Mouse (Mus musculus): ENCODE measurements at regions not wholly inside any gene's neighbourhood (a gene's known extent, or its start where the extent isn't known, plus 50 kb on each side); places are given as distances from the start of the nearest gene placed in this dataset.

DNA sequence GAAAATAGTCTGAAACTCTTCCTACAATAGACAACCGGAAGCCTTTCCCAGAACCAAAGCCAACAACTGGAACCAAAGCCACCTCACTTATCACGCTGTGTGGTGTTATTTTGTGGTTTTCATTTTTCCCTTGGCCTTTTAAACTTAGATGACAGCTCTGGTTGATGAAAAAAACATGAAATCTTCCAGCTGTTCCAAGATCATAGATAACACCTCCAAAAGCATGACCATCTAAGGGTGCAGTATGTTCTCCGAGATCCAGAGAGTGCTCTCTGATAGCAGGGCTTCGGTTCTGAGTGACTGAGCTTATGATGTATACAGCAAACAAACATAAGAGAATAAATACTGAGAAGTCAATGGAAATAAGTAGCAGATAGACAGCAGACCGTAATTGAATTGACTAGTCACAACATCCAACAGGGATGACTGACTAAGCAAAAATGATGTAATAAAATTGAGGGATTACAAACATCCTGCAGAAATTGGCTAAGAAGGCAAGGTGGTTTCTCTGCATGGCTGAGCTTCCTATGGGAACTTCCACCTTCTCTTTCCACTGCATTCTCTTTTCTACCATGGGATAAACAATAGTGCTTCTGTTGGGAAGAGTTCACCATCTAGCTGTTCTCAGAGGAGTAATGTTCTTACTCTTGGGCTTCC lies 74.8 kb upstream of the Akirin2 start:
- no peak for TF ChIP-seq GATA1 (IDR thresholded peaks at IDR 0.05; ENCODE audit: borderline replicate concordance, low read length)
- TF ChIP-seq GATA2 (IDR thresholded peaks at IDR 0.05; ENCODE audit: borderline replicate concordance, low read depth, low read length) = no peak
- no peak for TF ChIP-seq TAL1 (conservative IDR thresholded peaks at IDR 0.05; ENCODE audit: low read depth, low read length)
- TF ChIP-seq CTCF (IDR thresholded peaks at IDR 0.05; ENCODE audit: low read depth, low read length) = no peak
- no peak for TF ChIP-seq POLR2AphosphoS5 (IDR thresholded peaks at IDR 0.05; ENCODE audit: insufficient replicate concordance, low read depth, low read length)
- Histone ChIP-seq H3K36me3 (replicated peaks) (no peaks in the 10 kb centered on the region), H3K9me3 (replicated peaks) (no peaks in the 10 kb centered on the region), H3K4me1 (ENCODE audit: insufficient read depth, low read depth, low read length) (peaks cover 4% of the 10 kb centered on the region; the same call in 1 of the 2 replicates), H3K4me3 (ENCODE audit: low read depth, low read length) (no peak overlapping the region), H3K27me3 (ENCODE audit: insufficient read depth, low read length) (peaks cover 2% of the 10 kb centered on the region; the same call in 1 of the 2 replicates)
- no peak for DNase-seq (ENCODE audit: low spot score)
- no peak for ATAC-seq (ENCODE audit: extremely low read depth, insufficient number of reproducible peaks, low FRiP score, poor library complexity, severe bottlenecking)

DNA sequence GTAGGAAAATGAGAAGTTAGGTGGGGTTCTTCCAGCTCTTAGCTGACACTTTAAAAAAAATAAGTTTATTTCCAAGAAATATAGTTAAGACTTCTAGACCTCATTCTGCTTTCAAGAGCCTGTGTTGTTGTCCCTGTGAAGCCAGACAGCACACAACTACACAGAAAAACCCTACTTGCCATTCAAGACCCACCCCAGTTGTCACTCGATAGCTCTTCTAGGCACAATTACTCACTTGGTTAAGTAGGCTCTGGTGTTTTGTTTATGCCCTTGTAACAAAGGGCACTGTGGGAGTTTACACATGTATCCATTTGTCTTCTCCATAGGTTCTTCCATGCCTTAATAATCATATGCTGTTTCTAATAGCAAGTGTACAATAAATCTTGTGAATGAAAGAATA lies 66.5 kb upstream of the Akirin2 start:
- TF ChIP-seq TAL1 (conservative IDR thresholded peaks at IDR 0.05; ENCODE audit: low read depth, low read length) = no peak
- TF ChIP-seq GATA2 (IDR thresholded peaks at IDR 0.05; ENCODE audit: borderline replicate concordance, low read depth, low read length) = no peak
- TF ChIP-seq GATA1 (IDR thresholded peaks at IDR 0.05; ENCODE audit: borderline replicate concordance, low read length) = no peak
- no peak for TF ChIP-seq CTCF (IDR thresholded peaks at IDR 0.05; ENCODE audit: low read depth, low read length)
- TF ChIP-seq POLR2AphosphoS5 (IDR thresholded peaks at IDR 0.05; ENCODE audit: insufficient replicate concordance, low read depth, low read length) = no peak
- 0 out of 2 replicates have a peak, but pooled peaks cover 2% of the 10 kb centered on the region for H3K27me3 ChIP-seq (ENCODE audit: insufficient read depth, low read length)
- H3K4me1 ChIP-seq (ENCODE audit: insufficient read depth, low read depth, low read length) = no peaks in the 10 kb centered on the region
- H3K9me3 ChIP-seq (replicated peaks) = no peaks in the 10 kb centered on the region
- ATAC-seq (ENCODE audit: extremely low read depth, insufficient number of reproducible peaks, low FRiP score, poor library complexity, severe bottlenecking) (no peak), DNase-seq (ENCODE audit: low spot score) (no peak)
- H3K36me3 ChIP-seq (replicated peaks) = no peaks in the 10 kb centered on the region
- no peak overlapping the region for H3K4me3 ChIP-seq (ENCODE audit: low read depth, low read length)

DNA sequence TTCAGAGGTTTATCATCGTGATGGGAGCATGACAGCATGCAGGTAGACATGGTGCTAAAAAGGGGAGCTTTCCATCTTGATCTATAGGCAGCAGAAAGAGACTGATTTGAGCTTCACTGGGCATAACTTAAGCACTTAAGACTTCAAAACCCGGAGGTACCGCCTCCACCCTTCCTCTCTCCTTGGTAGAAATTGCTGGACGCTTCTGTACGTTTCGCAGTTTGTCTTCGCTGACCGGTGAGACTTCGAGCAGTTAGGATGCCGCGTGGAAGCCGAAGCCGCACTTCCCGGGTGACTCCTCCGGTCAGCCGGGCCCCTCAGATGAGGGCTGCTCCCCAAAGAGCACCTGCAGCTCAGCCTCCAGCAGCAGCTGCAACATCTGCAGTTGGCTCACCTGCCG lies 65.2 kb upstream of the Akirin2 start:
- TF ChIP-seq POLR2AphosphoS5 (IDR thresholded peaks at IDR 0.05; ENCODE audit: insufficient replicate concordance, low read depth, low read length) = no peak
- no peak for TF ChIP-seq GATA1 (IDR thresholded peaks at IDR 0.05; ENCODE audit: borderline replicate concordance, low read length)
- TF ChIP-seq GATA2 (IDR thresholded peaks at IDR 0.05; ENCODE audit: borderline replicate concordance, low read depth, low read length) = no peak
- TF ChIP-seq TAL1 (conservative IDR thresholded peaks at IDR 0.05; ENCODE audit: low read depth, low read length) = no peak
- TF ChIP-seq CTCF (IDR thresholded peaks at IDR 0.05; ENCODE audit: low read depth, low read length) = no peak
- DNase-seq (ENCODE audit: low spot score) (no peak), ATAC-seq (ENCODE audit: extremely low read depth, insufficient number of reproducible peaks, low FRiP score, poor library complexity, severe bottlenecking) (no peak)
- Histone ChIP-seq H3K4me1 (ENCODE audit: insufficient read depth, low read depth, low read length) (no peaks in the 10 kb centered on the region), H3K27me3 (ENCODE audit: insufficient read depth, low read length) (0 out of 2 replicates have a peak, but pooled peaks cover 2% of the 10 kb centered on the region), H3K9me3 (replicated peaks) (no peaks in the 10 kb centered on the region), H3K4me3 (ENCODE audit: low read depth, low read length) (no peak overlapping the region), H3K36me3 (replicated peaks) (no peaks in the 10 kb centered on the region)

DNA sequence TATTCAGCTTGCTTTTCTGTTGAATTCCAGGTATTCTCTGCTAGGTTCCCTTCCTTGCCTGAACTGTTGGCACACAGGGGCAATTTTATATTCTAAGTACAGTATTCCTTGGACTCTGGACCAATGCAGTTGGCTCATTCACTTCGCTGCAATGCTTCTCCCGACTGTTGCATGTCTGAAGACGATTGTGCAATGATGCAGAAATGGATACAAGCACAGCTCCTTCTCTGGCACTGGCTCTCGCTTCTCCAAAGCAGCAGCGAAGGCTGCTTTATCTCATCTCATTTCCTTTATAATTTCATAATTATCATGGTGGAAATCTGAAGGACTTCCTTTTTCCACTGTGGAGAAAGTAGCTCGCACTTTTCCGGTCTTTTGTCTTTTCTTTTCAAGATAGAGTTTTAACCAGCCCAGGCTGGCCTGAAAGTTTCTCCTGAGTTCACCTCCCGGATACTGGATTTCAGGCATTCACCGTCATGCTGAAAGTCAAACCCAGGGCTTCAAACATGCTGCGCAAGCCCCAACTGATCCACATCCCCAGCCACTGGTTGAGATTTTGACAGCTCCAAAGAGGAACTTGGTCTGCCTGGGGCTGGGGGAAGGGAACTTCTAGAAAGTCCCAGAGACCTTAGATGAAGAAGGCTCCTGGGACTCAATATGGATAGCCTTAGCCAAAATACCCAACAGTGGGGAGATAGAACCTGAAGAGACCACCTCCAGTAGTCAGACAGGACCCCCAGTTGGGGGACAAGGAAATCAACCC lies 55.6 kb upstream of the Akirin2 start:
- Histone ChIP-seq H3K36me3 (replicated peaks) (no peaks in the 10 kb centered on the region), H3K9me3 (replicated peaks) (no peaks in the 10 kb centered on the region), H3K4me3 (ENCODE audit: low read depth, low read length) (no peak overlapping the region), H3K4me1 (ENCODE audit: insufficient read depth, low read depth, low read length) (no peaks in the 10 kb centered on the region), H3K27me3 (ENCODE audit: insufficient read depth, low read length) (0 out of 2 replicates have a peak, but pooled peaks cover 3% of the 10 kb centered on the region)
- ATAC-seq (ENCODE audit: extremely low read depth, insufficient number of reproducible peaks, low FRiP score, poor library complexity, severe bottlenecking) (no peak), DNase-seq (ENCODE audit: low spot score) (no peak)
- no peak for TF ChIP-seq POLR2AphosphoS5 (IDR thresholded peaks at IDR 0.05; ENCODE audit: insufficient replicate concordance, low read depth, low read length)

DNA sequence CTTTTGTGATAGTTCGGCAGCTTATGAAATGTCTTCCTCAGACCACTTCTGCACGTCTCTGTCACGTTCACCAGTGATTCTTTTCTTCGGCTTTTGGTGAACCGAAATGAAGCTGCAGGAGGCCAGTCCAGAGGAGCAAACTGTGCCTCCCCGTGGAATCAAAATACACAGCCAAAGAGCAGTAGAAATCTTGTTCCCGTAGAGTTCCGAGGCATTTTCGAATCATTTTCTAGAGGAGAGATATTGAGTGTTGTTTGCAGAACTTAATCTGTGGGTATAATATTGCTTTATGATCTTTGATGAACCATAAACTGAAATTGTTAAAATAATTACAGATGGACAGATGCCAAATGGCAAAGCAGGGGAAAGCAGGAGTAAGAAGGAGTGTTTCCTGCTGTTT lies 52.4 kb upstream of the Akirin2 start:
- no peaks in the 10 kb centered on the region for H3K9me3 ChIP-seq (replicated peaks)
- H3K4me1 ChIP-seq (ENCODE audit: insufficient read depth, low read depth, low read length) = no peaks in the 10 kb centered on the region
- no peak overlapping the region for H3K4me3 ChIP-seq (ENCODE audit: low read depth, low read length)
- no peak for TF ChIP-seq CTCF (IDR thresholded peaks at IDR 0.05; ENCODE audit: low read depth, low read length)
- TF ChIP-seq POLR2AphosphoS5 (IDR thresholded peaks at IDR 0.05; ENCODE audit: insufficient replicate concordance, low read depth, low read length) = no peak
- no peak for TF ChIP-seq GATA2 (IDR thresholded peaks at IDR 0.05; ENCODE audit: borderline replicate concordance, low read depth, low read length)
- TF ChIP-seq TAL1 (conservative IDR thresholded peaks at IDR 0.05; ENCODE audit: low read depth, low read length) = no peak
- TF ChIP-seq GATA1 (IDR thresholded peaks at IDR 0.05; ENCODE audit: borderline replicate concordance, low read length) = no peak
- DNase-seq (ENCODE audit: low spot score) (no peak), ATAC-seq (ENCODE audit: extremely low read depth, insufficient number of reproducible peaks, low FRiP score, poor library complexity, severe bottlenecking) (no peak)
- H3K27me3 ChIP-seq (ENCODE audit: insufficient read depth, low read length) = 0 out of 2 replicates have a peak, but pooled peaks cover 3% of the 10 kb centered on the region
- no peaks in the 10 kb centered on the region for H3K36me3 ChIP-seq (replicated peaks)

DNA sequence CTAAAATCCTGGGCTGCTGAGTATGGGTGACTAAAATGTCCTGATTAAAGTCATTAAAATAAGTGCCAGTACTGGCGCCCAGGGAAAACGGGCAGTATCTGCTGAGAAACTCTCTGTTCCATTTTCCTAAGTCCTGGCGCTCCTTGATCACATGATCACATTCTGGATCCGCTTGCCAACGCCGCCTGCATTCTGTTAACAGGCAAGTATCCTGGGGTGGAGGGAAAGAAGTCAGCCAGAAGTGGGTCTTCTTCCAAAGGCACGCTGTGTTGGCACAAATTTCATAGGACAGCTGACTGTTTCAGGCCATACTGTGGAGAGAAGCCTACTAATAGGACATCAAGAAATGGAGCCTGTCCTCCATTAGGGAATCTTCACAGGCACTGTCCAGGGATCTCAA lies 52.0 kb upstream of the Akirin2 start:
- no peak for DNase-seq (ENCODE audit: low spot score)

More for the DNA sequence above, 52.0 kb upstream of the Akirin2 start:
- Histone ChIP-seq H3K4me3 (ENCODE audit: low read depth, low read length) (no peak overlapping the region), H3K4me1 (ENCODE audit: insufficient read depth, low read depth, low read length) (no peaks in the 10 kb centered on the region), H3K27me3 (ENCODE audit: insufficient read depth, low read length) (0 out of 2 replicates have a peak, but pooled peaks cover 3% of the 10 kb centered on the region), H3K36me3 (replicated peaks) (no peaks in the 10 kb centered on the region), H3K9me3 (replicated peaks) (no peaks in the 10 kb centered on the region)
- TF ChIP-seq GATA2 (IDR thresholded peaks at IDR 0.05; ENCODE audit: borderline replicate concordance, low read depth, low read length) (no peak), TAL1 (conservative IDR thresholded peaks at IDR 0.05; ENCODE audit: low read depth, low read length) (no peak), CTCF (IDR thresholded peaks at IDR 0.05; ENCODE audit: low read depth, low read length) (no peak), GATA1 (IDR thresholded peaks at IDR 0.05; ENCODE audit: borderline replicate concordance, low read length) (no peak), POLR2AphosphoS5 (IDR thresholded peaks at IDR 0.05; ENCODE audit: insufficient replicate concordance, low read depth, low read length) (no peak)
- no peak for ATAC-seq (ENCODE audit: extremely low read depth, insufficient number of reproducible peaks, low FRiP score, poor library complexity, severe bottlenecking)

Data from G1E (cell line).